Mouse (Mus musculus): ENCODE data around the gene Dnah17. TPM values are rescaled to one million over a fixed set of nuclear protein-coding genes. Genes with fewer than 3 reads are reported as not detected.

Gene Dnah17
- 0.09 and 0.32 TPM in 2 replicates for total RNA-seq (2023)

GRCm38 (mm10) chr11:118130534-118130933 lies at the start of gene Dnah17:
TSS of gene Dnah17 (minus strand) at chr11:118130634.

GRCm38 (mm10) chr11:117986126-117987031 lies 144.1 kb downstream of the Dnah17 start, which contains the start of gene Pgs1:
TSS of gene Pgs1 (plus strand) at chr11:117986292.

Other genes with a start within 250 kb of the Dnah17 start
- 44.4 and 55.1 TPM in 2 replicates for gene Socs3, start 160.6 kb downstream of the Dnah17 start, total RNA-seq (2023)
- 90.7 and 154 TPM in 2 replicates for gene Pgs1, start 144.3 kb downstream of the Dnah17 start, total RNA-seq (2023)
- gene Cyth1, start 118.0 kb upstream of the Dnah17 start, total RNA-seq (2023): 43.2 and 71.7 TPM in 2 replicates
- gene Usp36, start 159.6 kb upstream of the Dnah17 start, total RNA-seq (2023): 10.8 and 19.8 TPM in 2 replicates
- gene Cep295nl, start 211.9 kb upstream of the Dnah17 start, total RNA-seq (2023): 11.3 and 28.7 TPM in 2 replicates
- gene Timp2, start 225.1 kb upstream of the Dnah17 start, total RNA-seq (2023): 144 and 148 TPM in 2 replicates

All from neutrophil, adult 65 days (primary cell).